Mouse (Mus musculus) hindbrain, embryonic 13.5 days (tissue): ENCODE data around the gene Rad9a. TPM values are rescaled to one million over a fixed set of nuclear protein-coding genes. Genes with fewer than 3 reads are reported as not detected.

Experiments
- ATAC-seq: fragments of 200-750 bp; cut with Nextera tagmentation; 2 replicates; pipeline ENCODE4 v1.8.0; 2017; ENCODE audit warnings: moderate TSS enrichment; ENCODE audit not compliant: low FRiP score
- H3K27ac ChIP-seq: fragments of 300-500 bp; sonication (generic); 2 replicates; pipeline ENCODE4 v1.5.1; 2015; ENCODE audit warnings: inconsistent platforms, mild to moderate bottlenecking, moderate library complexity
- H3K27me3 ChIP-seq: fragments of 300-500 bp; sonication (generic); 2 replicates; pipeline ENCODE4 v1.6.1; 2015; ENCODE audit warnings: mild to moderate bottlenecking, inconsistent platforms
- H3K36me3 ChIP-seq: fragments of 300-500 bp; sonication (generic); 2 replicates; pipeline ENCODE4 v1.6.1; 2015; ENCODE audit warnings: mild to moderate bottlenecking, inconsistent platforms
- H3K4me1 ChIP-seq: fragments of 300-500 bp; sonication (generic); replicated peaks from 2 replicates; pipeline ENCODE4 v1.6.1; 2015; ENCODE audit warnings: inconsistent platforms
- H3K4me2 ChIP-seq: fragments of 300-500 bp; sonication (generic); 2 replicates; pipeline ENCODE4 v1.6.1; 2015; ENCODE audit warnings: inconsistent platforms, mild to moderate bottlenecking, moderate library complexity
- H3K4me3 ChIP-seq: fragments of 300-500 bp; sonication (generic); 2 replicates; pipeline ENCODE4 v1.5.1; 2015; ENCODE audit warnings: mild to moderate bottlenecking, inconsistent platforms
- H3K9ac ChIP-seq: fragments of 300-500 bp; sonication (generic); 2 replicates; pipeline ENCODE4 v1.6.1; 2015; ENCODE audit warnings: mild to moderate bottlenecking, inconsistent platforms
- H3K9me3 ChIP-seq: fragments of 300-500 bp; sonication (generic); 2 replicates; pipeline ENCODE4 v1.6.1; 2016; ENCODE audit warnings: inconsistent platforms
- WGBS: fragments of 180-500 bp; shearing (Covaris S2); methylation state at CpG from one replicate; pipeline ENCODE4 v1.1.7; 2015; 5-methylcytosine and 5-hydroxymethylcytosine counted together
- polyA plus RNA-seq: library from polyadenylated mRNA; unstranded; fragments of >200 nt; fragmentation: Nextera tagmentation; extraction: Ambion mirVana; gene quantifications from 2 replicates; pipeline ENCODE4 v1.2.1, GENCODE M21; 2015

The Rad9a gene
- polyA plus RNA-seq, 1 experiment from 2014 or later, result 20.4 TPM

DNA sequence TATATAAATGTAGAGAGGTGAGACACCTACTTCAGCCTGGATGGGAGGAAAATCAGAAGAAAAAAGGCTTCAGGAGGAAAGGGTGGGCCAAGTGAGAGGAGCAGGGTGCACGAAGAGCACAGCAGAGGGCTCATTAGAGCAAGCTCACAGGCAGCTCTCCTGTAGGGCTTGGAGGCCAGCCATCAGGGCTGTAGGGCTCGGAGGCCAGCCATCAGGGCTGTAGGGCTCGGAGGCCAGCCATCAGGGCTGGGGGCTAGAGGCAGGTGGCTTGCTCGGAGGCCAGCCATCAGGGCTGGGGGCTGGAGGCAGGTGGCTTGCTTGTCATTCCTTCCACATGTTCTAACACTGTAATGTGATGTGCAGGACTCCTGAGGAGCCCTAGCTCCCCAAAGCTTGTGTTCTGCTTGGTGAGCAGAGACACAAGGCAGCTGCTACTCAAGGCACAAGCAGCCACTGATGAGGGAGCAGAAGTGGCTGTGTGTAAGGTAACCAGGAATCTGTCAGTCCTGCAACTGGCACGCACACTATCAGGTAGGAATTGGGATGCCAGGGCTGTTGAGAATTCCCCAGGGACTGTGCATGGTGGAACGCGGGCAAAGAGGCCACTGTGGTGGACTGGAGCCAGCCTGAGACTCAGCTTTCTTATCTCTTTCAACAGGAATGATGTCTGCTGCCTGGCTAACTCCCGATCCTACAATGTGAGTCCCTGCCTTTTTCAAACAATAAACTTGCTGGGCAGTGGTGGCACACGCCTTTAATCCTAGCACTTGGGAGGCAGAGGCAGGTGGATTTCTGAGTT lies 34.6 kb downstream of the Rad9a start:
- no peak for ATAC-seq
- no peaks in the 10 kb centered on the region for H3K36me3 ChIP-seq
- 82% methylated on average over 9 of the region's 9 CpGs for WGBS
- no peak overlapping the region for H3K27ac ChIP-seq
- H3K4me1 ChIP-seq, result peaks cover 38% of the 10 kb centered on the region
- no peak overlapping the region for H3K4me3 ChIP-seq
- H3K4me2 ChIP-seq, result no peak overlapping the region
- no peaks in the 10 kb centered on the region for H3K27me3 ChIP-seq
- no peaks in the 10 kb centered on the region for H3K9me3 ChIP-seq
- H3K9ac ChIP-seq, result peak overlapping the region; percentile 49

DNA sequence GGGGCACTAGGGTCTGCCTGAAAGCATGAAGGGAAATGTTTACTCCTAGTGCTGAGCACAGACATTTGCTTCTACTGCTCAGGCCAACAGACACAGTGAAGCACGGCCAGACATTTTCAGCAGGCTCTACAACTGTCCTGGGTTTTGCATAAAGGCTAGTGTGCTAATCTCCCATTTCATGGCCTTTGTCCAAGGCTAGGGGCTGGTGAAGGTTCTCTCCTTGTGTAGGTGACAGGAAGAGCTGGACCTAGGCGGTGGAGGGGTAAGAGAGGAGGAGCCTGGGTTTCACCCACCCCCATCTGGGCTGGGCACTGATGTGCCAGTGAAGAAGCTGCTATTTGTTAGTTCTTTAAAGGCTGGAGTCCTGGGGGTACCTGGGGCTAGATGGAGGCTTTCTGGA lies 36.7 kb downstream of the Rad9a start:
- peaks cover 18% of the 10 kb centered on the region for H3K36me3 ChIP-seq
- H3K27me3 ChIP-seq, result no peaks in the 10 kb centered on the region
- no peaks in the 10 kb centered on the region for H3K9me3 ChIP-seq
- 84% methylated on average over 2 of the region's 2 CpGs for WGBS
- peaks cover 31% of the 10 kb centered on the region for H3K4me1 ChIP-seq
- H3K4me3 ChIP-seq, result no peak overlapping the region
- ATAC-seq, result no peak
- H3K9ac ChIP-seq, result peak overlapping the region; percentile 55; the same call in 1 of the 2 replicates
- H3K4me2 ChIP-seq, result no peak overlapping the region
- H3K27ac ChIP-seq, result no peak overlapping the region; the same call in 1 of the 2 replicates

DNA sequence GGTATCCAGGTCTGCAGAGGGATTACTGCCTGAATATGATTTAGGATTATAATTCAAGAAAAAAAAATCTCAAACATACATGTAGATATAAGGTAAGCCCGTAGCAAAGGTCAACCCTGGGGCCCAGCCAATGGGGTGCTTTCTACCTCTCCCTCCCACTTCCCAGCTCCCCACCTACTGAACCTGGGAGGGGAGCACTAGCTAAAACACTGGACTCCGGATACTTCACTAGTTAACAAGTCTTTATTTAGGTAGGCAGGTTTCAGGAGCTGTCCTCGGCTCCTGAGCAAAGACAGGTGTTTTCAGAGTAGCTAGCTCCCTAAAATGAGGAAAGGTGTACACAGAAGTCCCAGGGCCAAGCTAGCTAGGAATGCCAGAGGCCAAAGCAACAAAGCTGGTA lies 37.4 kb downstream of the Rad9a start:
- H3K4me1 ChIP-seq, result peaks cover 29% of the 10 kb centered on the region
- peak overlapping the region; percentile 97; the same call in 1 of the 2 replicates for H3K4me2 ChIP-seq
- H3K27me3 ChIP-seq, result no peaks in the 10 kb centered on the region
- no peak for ATAC-seq
- peak overlapping the region; percentile 79; the same call in 1 of the 2 replicates for H3K9ac ChIP-seq
- WGBS, result 85% methylated on average over 3 of the region's 3 CpGs
- no peaks in the 10 kb centered on the region for H3K9me3 ChIP-seq
- H3K27ac ChIP-seq, result peak overlapping the region; percentile 91; the same call in 1 of the 2 replicates
- peaks cover 25% of the 10 kb centered on the region for H3K36me3 ChIP-seq
- no peak overlapping the region for H3K4me3 ChIP-seq

DNA sequence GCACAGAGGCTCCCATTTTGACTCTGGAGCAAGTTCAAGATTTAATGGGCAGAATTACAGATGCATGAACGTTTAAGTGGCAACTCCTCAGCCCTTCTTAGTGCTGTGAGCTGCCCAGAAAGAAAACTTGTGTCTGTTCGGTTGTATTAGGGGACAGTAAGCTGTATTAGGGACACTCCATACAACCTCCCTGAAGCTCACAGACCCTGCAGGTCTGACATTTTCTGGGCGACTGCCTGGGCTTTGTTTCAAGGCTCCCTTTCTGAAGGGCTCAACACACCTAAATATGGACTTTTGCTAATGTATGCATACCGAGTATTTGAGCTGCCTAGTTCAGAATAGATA lies 37.9 kb downstream of the Rad9a start:
- Histone ChIP-seq H3K9ac (peak overlapping the region; percentile 79), H3K4me3 (peak overlapping the region; percentile 66), H3K4me2 (peak overlapping the region; percentile 97), H3K9me3 (no peaks in the 10 kb centered on the region), H3K36me3 (peaks cover 30% of the 10 kb centered on the region), H3K27ac (peak overlapping the region; percentile 91), H3K27me3 (no peaks in the 10 kb centered on the region), H3K4me1 (peaks cover 29% of the 10 kb centered on the region)
- ATAC-seq, result peak; percentile 37
- WGBS, result 40% methylated on average over 4 of the region's 4 CpGs

DNA sequence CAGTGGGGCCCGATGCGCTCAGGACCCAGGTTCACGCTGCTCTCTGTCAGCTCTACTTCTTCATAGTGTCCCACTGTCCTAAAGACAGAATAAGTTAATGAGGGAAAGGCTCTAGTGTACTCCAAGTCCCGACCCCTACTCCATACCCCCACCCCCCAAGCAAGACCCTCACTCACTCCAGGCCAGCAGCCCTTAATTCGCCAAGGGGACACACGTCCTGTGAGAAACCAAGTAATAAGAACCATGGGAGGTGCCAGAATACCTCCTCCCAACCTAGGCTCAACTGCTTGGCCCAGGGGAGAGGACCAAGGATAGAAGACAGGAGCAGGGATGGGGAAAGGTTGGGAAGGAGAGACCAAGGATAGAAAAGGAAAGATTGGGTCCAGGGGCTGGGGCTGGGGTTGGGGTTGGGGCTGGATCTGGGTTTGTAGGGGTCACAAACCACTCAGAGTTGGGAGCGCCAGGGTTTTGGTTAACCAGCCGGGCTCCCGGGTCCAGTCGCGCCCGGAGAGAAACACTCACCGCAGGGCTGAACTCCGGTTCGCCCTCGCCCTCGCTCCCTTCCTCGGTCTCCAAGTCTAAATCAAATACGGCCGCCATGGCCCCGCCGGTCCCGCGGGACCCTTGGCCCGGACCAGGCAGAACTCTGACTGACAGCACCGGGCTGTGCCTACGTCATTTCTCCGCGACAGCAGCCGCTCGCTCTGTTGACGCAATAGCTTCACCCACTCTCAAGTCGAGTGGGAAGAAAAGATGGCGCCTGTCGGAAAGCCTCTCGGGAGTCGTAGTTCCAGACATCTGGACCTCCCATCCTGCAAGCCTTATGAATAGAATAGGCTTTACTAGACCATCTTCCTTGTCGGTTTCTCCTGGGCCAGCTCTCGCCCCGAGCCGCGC lies 38.6 kb downstream of the Rad9a start, which contains the start of gene Rps6kb2:
Gene Rps6kb2, minus strand, starts transcription at position 709 of the 897 bp plus-strand sequence.
- 7% methylated on average over 42 of the region's 42 CpGs for WGBS
- Histone ChIP-seq H3K4me2 (peak within 1 kb of the TSS; percentile 97), H3K9ac (peak within 1 kb of the TSS; percentile 79), H3K27ac (peak within 1 kb of the TSS; percentile 91), H3K9me3 (no peaks in the 10 kb centered on the region), H3K27me3 (no peaks in the 10 kb centered on the region), H3K36me3 (peaks cover 37% of the 10 kb centered on the region), H3K4me3 (peak within 1 kb of the TSS; percentile 66), H3K4me1 (peaks cover 27% of the 10 kb centered on the region)
- peak; percentile 90 for ATAC-seq

DNA sequence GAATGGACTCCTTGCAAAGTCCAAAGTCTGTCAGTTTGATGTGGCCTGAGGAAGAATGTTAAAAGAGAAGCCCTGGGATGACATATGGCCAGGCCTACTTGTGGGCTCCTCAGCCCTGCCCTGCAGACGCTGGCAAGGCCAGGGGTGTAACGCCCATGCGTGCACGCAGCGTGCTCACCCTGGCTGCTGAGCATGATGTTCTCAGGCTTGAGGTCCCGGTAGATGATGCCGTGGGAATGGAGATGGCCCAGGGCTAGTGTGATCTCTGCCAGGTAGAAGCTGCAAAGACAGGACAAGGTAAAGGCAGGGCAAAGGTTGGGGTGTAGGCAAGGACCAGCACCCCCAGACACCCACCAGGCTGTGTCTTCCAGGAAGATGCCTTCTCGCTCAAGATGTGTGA lies 42.4 kb downstream of the Rad9a start:
- Histone ChIP-seq H3K9me3 (no peaks in the 10 kb centered on the region), H3K27ac (no peak overlapping the region), H3K4me2 (no peak overlapping the region), H3K4me1 (peaks cover 26% of the 10 kb centered on the region), H3K9ac (no peak overlapping the region), H3K27me3 (no peaks in the 10 kb centered on the region), H3K36me3 (peaks cover 64% of the 10 kb centered on the region), H3K4me3 (no peak overlapping the region)
- ATAC-seq, result no peak
- WGBS, result 96% methylated on average over 8 of the region's 8 CpGs

DNA sequence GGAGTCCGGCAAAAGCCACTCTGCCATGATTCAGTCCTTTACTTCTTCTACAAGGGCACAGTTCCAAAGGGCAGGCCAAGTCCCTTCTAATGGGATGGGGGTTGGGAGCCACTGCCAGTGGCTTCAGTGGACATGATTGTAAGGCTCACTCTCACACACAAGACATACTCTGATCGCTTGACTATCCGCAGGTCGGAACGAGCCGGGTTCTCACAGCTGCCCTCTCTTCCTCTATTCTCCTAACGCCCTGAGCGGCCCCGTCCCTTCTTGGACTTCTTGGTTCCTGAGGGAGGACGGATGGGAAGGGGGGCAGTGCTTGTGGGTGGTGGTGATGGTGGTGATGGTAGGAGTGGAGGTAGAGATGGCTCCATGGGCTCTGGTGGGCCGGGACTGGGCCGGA lies 44.7 kb downstream of the Rad9a start:
- H3K27me3 ChIP-seq, result no peaks in the 10 kb centered on the region
- no peak for ATAC-seq
- H3K9me3 ChIP-seq, result no peaks in the 10 kb centered on the region
- WGBS, result 86% methylated on average over 12 of the region's 12 CpGs
- H3K4me3 ChIP-seq, result no peak overlapping the region
- H3K4me2 ChIP-seq, result no peak overlapping the region
- H3K4me1 ChIP-seq, result peaks cover 8% of the 10 kb centered on the region; the same call in 1 of the 2 replicates
- no peak overlapping the region for H3K9ac ChIP-seq
- no peak overlapping the region for H3K27ac ChIP-seq
- peaks cover 82% of the 10 kb centered on the region for H3K36me3 ChIP-seq

DNA sequence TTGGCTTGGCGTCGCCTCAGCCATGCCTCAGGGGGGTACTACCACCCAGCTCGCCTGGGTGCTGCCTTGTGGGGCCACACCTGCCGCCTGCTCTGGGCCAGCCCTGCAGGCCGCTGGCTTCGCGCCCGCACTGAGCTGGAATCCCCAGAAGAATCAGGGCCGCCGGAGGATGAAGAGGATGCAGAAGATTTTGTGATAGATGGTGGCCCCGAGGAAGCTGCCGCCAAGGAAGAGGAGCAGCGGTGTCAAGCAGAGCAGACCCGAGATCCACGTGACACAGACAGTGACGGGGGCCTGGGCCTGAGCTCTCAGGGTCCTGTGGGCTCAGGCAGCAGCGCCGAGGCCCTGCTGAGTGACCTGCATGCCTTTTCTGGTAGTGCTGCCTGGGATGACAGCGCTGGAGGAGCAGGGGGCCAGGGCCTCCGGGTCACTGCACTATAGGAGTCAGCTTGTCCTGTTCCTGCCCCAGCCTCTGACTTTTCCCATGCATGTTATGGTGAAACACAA lies 45.3 kb downstream of the Rad9a start:
- ATAC-seq, result no peak
- H3K4me3 ChIP-seq, result no peak overlapping the region
- no peak overlapping the region for H3K4me2 ChIP-seq
- WGBS, result 63% methylated on average over 20 of the region's 20 CpGs
- H3K36me3 ChIP-seq, result peaks cover 80% of the 10 kb centered on the region
- H3K27ac ChIP-seq, result peak overlapping the region; percentile 48; the same call in 1 of the 2 replicates
- 0 out of 2 replicates have a peak, but pooled peaks cover 6% of the 10 kb centered on the region for H3K4me1 ChIP-seq
- no peaks in the 10 kb centered on the region for H3K9me3 ChIP-seq
- H3K27me3 ChIP-seq, result no peaks in the 10 kb centered on the region
- H3K9ac ChIP-seq, result 0 out of 2 replicates have a peak overlapping the region, but pooled peaks have one; percentile 24

DNA sequence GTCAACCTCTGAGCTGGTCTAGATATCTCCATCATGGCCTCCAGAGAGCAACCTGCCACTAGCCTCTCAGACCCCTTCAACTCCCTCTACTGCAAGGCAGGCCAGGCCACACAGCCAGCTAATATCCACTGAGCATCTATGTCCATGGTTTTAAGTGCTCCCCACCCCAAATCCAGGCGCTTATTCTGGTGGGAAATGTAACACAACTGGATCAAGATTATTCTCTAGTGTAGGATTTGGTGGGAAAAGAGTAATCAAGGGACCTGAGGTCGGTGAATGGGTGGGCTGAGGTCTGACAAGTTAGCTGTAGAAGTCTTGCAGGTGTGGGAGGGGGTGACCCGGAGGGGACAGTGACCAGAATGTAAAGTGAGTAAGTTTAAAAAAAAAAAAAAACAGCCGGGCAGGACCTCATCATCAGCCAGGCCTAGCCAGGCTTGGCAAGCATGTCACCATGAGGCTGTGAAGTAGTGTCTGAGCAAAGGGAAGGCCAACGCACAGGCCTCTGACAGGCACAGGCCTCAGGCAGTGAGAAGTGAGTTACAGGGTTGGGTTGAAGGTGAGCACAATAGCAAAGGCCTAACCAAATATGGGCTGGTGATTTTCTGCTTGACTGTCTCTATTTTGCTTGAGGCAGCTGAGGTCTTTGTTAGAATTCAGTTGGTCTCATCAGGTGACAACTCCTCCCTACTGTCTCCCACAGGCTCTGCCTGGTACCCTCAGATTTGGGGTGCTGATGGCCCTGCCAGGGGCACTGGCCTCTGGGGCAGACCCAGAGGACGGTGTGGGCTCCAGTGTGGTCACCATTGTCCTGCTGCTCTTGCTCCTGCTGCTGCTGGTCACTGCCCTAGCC lies 46.0 kb downstream of the Rad9a start:
- H3K36me3 ChIP-seq, result peaks cover 81% of the 10 kb centered on the region
- H3K4me2 ChIP-seq, result no peak overlapping the region
- peaks cover 4% of the 10 kb centered on the region; the same call in 1 of the 2 replicates for H3K4me1 ChIP-seq
- H3K9ac ChIP-seq, result 0 out of 2 replicates have a peak overlapping the region, but pooled peaks have one; percentile 24
- H3K27ac ChIP-seq, result peak overlapping the region; percentile 48; the same call in 1 of the 2 replicates
- no peaks in the 10 kb centered on the region for H3K9me3 ChIP-seq
- H3K27me3 ChIP-seq, result no peaks in the 10 kb centered on the region
- no peak overlapping the region for H3K4me3 ChIP-seq
- WGBS, result 63% methylated on average over 6 of the region's 6 CpGs
- no peak for ATAC-seq

DNA sequence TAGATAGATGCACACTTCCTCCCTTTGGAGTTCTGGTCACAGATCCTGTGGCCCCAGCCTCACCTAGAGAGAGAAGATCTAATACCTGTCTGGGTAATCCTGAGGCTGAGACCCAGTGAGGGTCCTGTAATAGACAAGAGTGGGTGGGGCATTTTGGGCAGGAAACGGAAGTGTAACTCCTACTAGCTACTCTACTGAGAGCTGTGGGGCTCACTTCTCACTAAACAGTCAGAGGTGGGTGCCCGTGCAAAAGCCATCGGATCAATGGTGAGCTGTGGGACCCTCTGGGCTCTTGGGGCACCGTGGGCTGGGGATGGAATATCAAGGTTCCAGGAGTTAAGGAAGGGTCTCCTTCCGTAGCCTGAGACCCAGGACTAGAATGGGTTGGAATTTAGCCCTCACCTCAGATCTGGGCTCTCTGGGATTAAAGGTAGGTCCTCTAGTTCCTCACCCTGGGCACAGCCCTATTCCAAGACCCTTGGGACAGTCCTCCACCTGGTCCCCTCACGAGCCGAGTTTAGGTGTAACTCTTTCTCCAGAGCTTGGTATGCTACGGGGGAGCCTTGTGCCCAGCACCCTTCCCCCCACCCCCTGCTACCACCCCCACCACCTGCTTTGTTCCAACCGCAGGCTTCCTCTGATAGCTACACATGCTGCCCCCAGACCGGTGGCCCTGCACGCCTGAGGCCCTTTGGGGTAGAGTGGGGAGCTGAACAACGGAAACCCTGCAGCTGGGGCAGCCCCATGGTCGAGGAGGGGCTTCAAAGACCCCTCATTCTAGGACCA lies 46.8 kb downstream of the Rad9a start:
- no peak for ATAC-seq
- Histone ChIP-seq H3K27me3 (no peaks in the 10 kb centered on the region), H3K4me1 (peaks cover 12% of the 10 kb centered on the region), H3K36me3 (peaks cover 82% of the 10 kb centered on the region), H3K9me3 (no peaks in the 10 kb centered on the region), H3K27ac (no peak overlapping the region), H3K9ac (0 out of 2 replicates have a peak overlapping the region, but pooled peaks have one; percentile 1), H3K4me3 (no peak overlapping the region), H3K4me2 (no peak overlapping the region)
- 81% methylated on average over 13 of the region's 13 CpGs for WGBS

DNA sequence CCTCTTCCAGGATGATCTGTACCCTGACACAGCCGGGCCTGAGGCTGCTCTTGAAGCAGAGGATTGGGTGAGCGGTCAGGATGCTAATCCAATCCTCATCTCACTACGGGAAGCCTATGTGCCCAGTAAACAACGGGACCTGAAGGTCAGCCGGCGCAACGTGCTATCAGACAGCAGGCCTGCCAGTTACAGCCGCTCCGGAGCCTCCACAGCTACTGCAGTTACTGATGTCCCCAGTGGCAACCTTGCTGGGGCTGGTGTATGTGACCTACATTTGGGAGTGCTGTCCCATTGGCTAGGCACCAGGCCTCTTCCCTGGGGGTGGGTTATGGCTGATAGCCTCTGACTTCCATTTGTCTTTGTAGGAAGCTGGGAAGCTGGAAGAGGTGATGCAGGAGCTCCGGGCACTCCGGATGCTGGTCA lies 48.2 kb downstream of the Rad9a start, which contains the start of gene Ptprcap:
Gene Ptprcap, plus strand, starts transcription at position 373 of the 423 bp plus-strand sequence.
- Histone ChIP-seq H3K9me3 (no peaks in the 10 kb centered on the region), H3K9ac (peak within 1 kb of the TSS; percentile 35), H3K4me3 (no peak within 1 kb of the TSS), H3K27ac (peak within 1 kb of the TSS; percentile 30; the same call in 1 of the 2 replicates), H3K27me3 (no peaks in the 10 kb centered on the region), H3K4me2 (no peak within 1 kb of the TSS), H3K36me3 (peaks cover 68% of the 10 kb centered on the region), H3K4me1 (peaks cover 22% of the 10 kb centered on the region)
- ATAC-seq, result no peak
- WGBS, result 81% methylated on average over 11 of the region's 11 CpGs
